Mouse (Mus musculus) adipose tissue, adult 10 weeks (tissue): ENCODE measurements around the gene Gpr87. TPM values are rescaled to one million over a fixed set of nuclear protein-coding genes. Genes with fewer than 3 reads are reported as not detected.

Source experiments
- polyA plus RNA-seq: library from polyadenylated mRNA; stranded (reverse); fragments of 350-450 nt; fragmentation: Illumina TruSeq; extraction: RNeasy Lipid Tissue Mini Kit (QIAGEN cat#74804); gene quantifications from one replicate; pipeline ENCODE4 v1.2.3, GENCODE M21; 2014; ENCODE audit warnings: low read depth, low replicate concordance

The Gpr87 gene
- polyA plus RNA-seq, result 0.34 TPM

GRCm38 (mm10) chr3:59194938-59195337, at the start of gene Gpr87:
Gene Gpr87 (minus strand): TSS chr3:59195104.

DNA sequence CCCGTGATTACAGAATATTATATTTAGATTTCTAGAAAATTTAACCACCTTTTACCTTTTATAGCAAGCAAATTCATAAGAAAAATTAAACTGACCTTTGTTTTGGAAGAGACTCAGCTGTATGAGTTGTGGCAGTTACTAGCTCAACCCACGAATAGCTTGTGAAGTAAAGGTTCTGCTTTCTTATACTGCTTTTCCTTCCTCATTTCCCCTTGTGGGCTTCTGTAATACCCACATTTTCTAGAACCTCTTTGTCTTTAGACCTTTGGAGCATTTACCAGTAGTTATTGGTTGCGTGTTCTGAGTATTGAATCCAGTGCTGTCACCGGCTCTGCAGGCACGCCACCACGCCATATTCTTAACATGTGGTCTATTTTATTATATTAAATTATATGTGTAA, 15.8 kb upstream of the Gpr87 start, which contains the start of gene P2ry13:
Gene P2ry13 (minus strand): TSS at position 156 of the 400 bp plus-strand sequence.

DNA sequence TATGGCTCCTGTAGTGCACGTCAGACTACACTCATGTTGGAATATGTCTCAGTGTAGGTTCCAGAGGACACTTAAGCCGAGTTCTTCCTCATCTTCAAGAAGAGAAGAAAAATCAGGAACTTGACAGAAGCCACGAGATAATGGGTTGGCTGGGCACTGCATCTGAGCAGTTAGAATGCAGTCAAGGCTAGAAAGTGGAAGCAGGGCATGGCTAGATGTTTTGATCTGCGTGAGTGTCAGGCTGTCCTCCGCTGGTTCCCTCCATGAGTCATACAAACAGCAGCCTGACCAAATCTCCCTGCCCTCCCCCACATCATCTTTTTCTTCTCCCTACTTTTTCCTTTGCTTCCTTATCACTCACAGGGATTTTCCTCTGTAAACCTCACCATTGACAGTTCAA, 41.5 kb downstream of the Gpr87 start, which contains the start of gene P2ry14:
Gene P2ry14 (minus strand): TSS at position 195 of the 400 bp plus-strand sequence.

Other genes with a start within 250 kb of the Gpr87 start
- gene Med12l, start 189.3 kb downstream of the Gpr87 start, polyA plus RNA-seq, result 2.6 TPM
- 0.40 TPM for gene Gpr171, start 93.3 kb downstream of the Gpr87 start, polyA plus RNA-seq
- 3.1 TPM for gene P2ry14, start 41.5 kb downstream of the Gpr87 start, polyA plus RNA-seq
- gene P2ry13, start 15.8 kb upstream of the Gpr87 start, polyA plus RNA-seq, result 2.0 TPM
- gene P2ry12, start 67.8 kb upstream of the Gpr87 start, polyA plus RNA-seq, result 4.6 TPM
- gene Igsf10, start 149.3 kb upstream of the Gpr87 start, polyA plus RNA-seq, result 3.9 TPM